Mouse (Mus musculus) left cerebral cortex, adult 18-20 months (tissue): ENCODE measurements around the gene Gm11639. TPM values are rescaled to one million over a fixed set of nuclear protein-coding genes. Genes with fewer than 3 reads are reported as not detected.
A peak's percentile ranks its signal among the peaks of the same experiment; 100 is the strongest.
"Not testable (repeated sequence)": the region's sequence is repeated elsewhere in the genome, so short reads cannot be mapped to it uniquely, and the experiment has no call there.

Experiments
- DNase-seq, 2 experiments: peaks; one replicate each; pipeline ENCODE4 v3.0.0; 2021 to 2022; ENCODE audit warnings: low spot score in 2 of 2, mixed read lengths in 1 of 2
- total RNA-seq, 2 experiments: library from RNA; stranded (reverse); gene quantifications; 2 replicates each; pipeline ENCODE4 v1.2.3; 2021

The Gm11639 gene
- total RNA-seq, 2 experiments from 2014 or later, result 0.49 to 1.2 TPM

GRCm38 (mm10) chr11:105063292-105063691, 377.8 kb downstream of the Gm11639 start, which contains the start of gene Efcab3:
TSS of gene Efcab3 (plus strand) at chr11:105063592.
- DNase-seq, result no peak

GRCm38 (mm10) chr11:105112448-105112847, 426.9 kb downstream of the Gm11639 start:
- DNase-seq, result not testable (repeated sequence)

GRCm38 (mm10) chr11:105117814-105118213, 432.3 kb downstream of the Gm11639 start:
- no peak for DNase-seq

GRCm38 (mm10) chr11:105120551-105121061, 435.1 kb downstream of the Gm11639 start:
- no peak for DNase-seq

- not testable (repeated sequence) for DNase-seq
Observed at GRCm38 (mm10) chr11:105121792-105122191, 436.3 kb downstream of the Gm11639 start.

- DNase-seq, result no peak
Observed at GRCm38 (mm10) chr11:105123986-105124385, 438.5 kb downstream of the Gm11639 start.

GRCm38 (mm10) chr11:105125735-105126519, 440.4 kb downstream of the Gm11639 start, which contains the start of gene Mettl2:
TSS of gene Mettl2 (plus strand) at chr11:105126425.
- peak; percentile 84 for DNase-seq

- DNase-seq, result no peak
Observed at GRCm38 (mm10) chr11:105126520-105127029, 441.1 kb downstream of the Gm11639 start.

GRCm38 (mm10) chr11:105135692-105136091, 450.2 kb downstream of the Gm11639 start:
- DNase-seq, result no peak

- DNase-seq, result not testable (repeated sequence)
Observed at GRCm38 (mm10) chr11:105137255-105137654, 451.7 kb downstream of the Gm11639 start.

- DNase-seq, result not testable (repeated sequence)
Observed at GRCm38 (mm10) chr11:105140512-105140911, 455.0 kb downstream of the Gm11639 start.

- DNase-seq, result no peak
Observed at GRCm38 (mm10) chr11:105141115-105141514, 455.6 kb downstream of the Gm11639 start.

GRCm38 (mm10) chr11:105143564-105143963, 458.1 kb downstream of the Gm11639 start:
- no peak for DNase-seq

GRCm38 (mm10) chr11:105144084-105144483, 458.6 kb downstream of the Gm11639 start:
- DNase-seq, result no peak

GRCm38 (mm10) chr11:105144508-105145210, 459.2 kb downstream of the Gm11639 start:
- no peak for DNase-seq

GRCm38 (mm10) chr11:105145211-105145610, 459.7 kb downstream of the Gm11639 start:
- no peak for DNase-seq

- DNase-seq, result no peak
Observed at GRCm38 (mm10) chr11:105146593-105146992, 461.1 kb downstream of the Gm11639 start, which contains the start of gene Gm10842. TSS of gene Gm10842 (plus strand) at chr11:105146893.

GRCm38 (mm10) chr11:105149353-105149752, 463.8 kb downstream of the Gm11639 start:
- no peak for DNase-seq

GRCm38 (mm10) chr11:105149766-105150165, 464.3 kb downstream of the Gm11639 start:
- DNase-seq, result no peak

- DNase-seq, result no peak
Observed at GRCm38 (mm10) chr11:105150691-105151090, 465.2 kb downstream of the Gm11639 start.

GRCm38 (mm10) chr11:105151226-105152016, 465.9 kb downstream of the Gm11639 start:
- DNase-seq, result no peak
